Comparison of ENCODE assay signal across 14 mouse cellular contexts in the genomic region with DNA sequence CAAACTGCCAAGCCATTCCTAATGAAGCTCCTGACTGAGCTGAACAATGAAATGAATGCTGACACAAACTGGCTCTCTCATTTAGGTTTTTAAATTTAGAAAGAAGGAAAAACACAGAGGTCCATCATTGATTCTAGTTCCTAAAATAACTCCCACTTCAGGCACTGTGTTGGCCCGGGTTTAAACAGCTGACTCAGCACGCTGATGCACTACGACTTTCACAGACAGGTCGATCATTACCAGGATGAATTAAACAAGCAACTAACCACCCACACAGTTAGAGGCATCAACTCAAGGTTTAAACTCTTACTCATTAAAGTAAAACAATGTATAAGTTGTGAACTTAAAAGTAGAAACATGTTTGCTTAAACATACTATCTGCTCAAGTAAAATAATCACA. TPM values are rescaled to one million over a fixed set of nuclear protein-coding genes. Genes with fewer than 3 reads are reported as not detected.
DNase-seq lines count a peak whose midpoint lies in the region.
"Had no signal": no experiment of that assay in that cellular context is flagged by ENCODE, and none has a peak within 500 bp of the region (broad histone marks: within the 10 kb centered on the region; RNA-seq: fewer than 3 reads in every experiment).

No protein-coding gene starts in this region.

- peak; percentile 31 for DNase-seq in brain, adult 2 months (ENCODE audit: low read depth, low spot score)
- DNase-seq in kidney, adult 8-10 months = peak; percentile 56 to 69
- peak; percentile 26 for DNase-seq in kidney, postnatal 10 days
- DNase-seq in adrenal gland, postnatal 4 days (ENCODE audit: low spot score in 2 of 2) = no peak
- no peak for DNase-seq in ovary, postnatal 10 days (ENCODE audit: low spot score)
- no peak for DNase-seq in thymus, adult 18-20 months
- DNase-seq in left cerebral cortex, adult 9 months (ENCODE audit: low spot score in 2 of 2) = no peak
- DNase-seq: adrenal gland, postnatal 14 days; cerebellum, adult 9-11 months; gastrocnemius, postnatal 25 days; heart, adult 2 months; heart, postnatal 36 days; liver, postnatal 0 days; thymus, postnatal 14 days had no signal

RNA-seq across cellular contexts. Expression of a gene that starts 47.7 kb away (rescaled TPM):
- 10 to 100 TPM; 30.5 to 32.2 TPM for total RNA-seq in adrenal gland, postnatal 4 days (2021)

Comparison
In these comparisons a context has a peak if more than half of its experiments do, and no peak if none do; other contexts are left out.
1. DNase-seq: peak in brain, adult 2 months (single experiment), kidney, adult 8-10 months (2 of 2) and kidney, postnatal 10 days (single experiment); none in adrenal gland, postnatal 4 days (0 of 2), ovary, postnatal 10 days (single experiment), thymus, adult 18-20 months (0 of 2) and left cerebral cortex, adult 9 months (0 of 2).